Mouse (Mus musculus) embryonic fibroblast, embryonic 13.5 days (primary cell): ENCODE measurements at regions not wholly inside any gene's neighbourhood (a gene's known extent, or its start where the extent isn't known, plus 50 kb on each side); places are given as distances from the start of the nearest gene placed in this dataset.

Experiments
- CTCF ChIP-seq: IDR thresholded peaks from 2 replicates; pipeline ENCODE4 v1.5.1; 2011; ENCODE audit warnings: mild to moderate bottlenecking, control low read depth, low read length, moderate library complexity, borderline replicate concordance; ENCODE audit not compliant: insufficient read depth
- POLR2A ChIP-seq: IDR thresholded peaks from 2 replicates; pipeline ENCODE4 v1.6.1; 2011; ENCODE audit warnings: low read depth, mild to moderate bottlenecking, control low read depth, low read length, moderate library complexity

DNA sequence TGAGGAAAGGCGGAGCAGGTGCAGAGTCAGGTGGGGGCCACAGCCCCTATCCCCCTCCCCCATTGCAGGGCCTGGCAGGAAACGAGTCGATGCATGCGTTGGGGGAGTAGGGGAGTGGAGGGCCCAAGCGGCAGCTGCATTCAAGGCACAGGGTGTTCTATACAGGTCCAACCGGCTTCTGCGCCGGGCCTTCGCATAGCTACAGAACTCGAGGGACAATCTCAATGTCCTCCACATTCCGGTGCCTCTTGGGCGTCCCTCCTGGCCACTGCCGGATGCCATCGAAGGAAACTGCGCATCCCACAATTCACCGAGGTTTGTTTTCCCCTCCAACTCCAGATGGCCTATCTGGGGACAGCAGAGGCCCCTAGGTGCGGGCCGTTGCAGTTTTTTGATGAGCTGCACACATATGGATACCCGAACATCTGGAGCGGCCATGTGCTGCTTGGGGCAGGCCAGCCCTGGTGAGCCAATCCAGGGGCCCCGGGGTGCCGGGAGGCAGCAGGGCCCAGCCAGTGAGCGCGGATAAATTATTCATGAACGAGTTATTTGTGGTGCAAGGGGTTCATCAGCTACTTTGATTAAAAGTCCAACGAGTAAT, 137.5 kb downstream of the Tle3 start:
- no peak for TF ChIP-seq CTCF
- TF ChIP-seq POLR2A, result no peak
